Mouse (Mus musculus) heart, embryonic 14.5 days (tissue): ENCODE results near the gene Bsnd. TPM values are rescaled to one million over a fixed set of nuclear protein-coding genes. Genes with fewer than 3 reads are reported as not detected.

ENCODE experiments used
- ATAC-seq: fragments of 200-750 bp; cut with Nextera tagmentation; 2 replicates; pipeline ENCODE4 v1.8.0; 2017; ENCODE audit warnings: low read depth, moderate TSS enrichment; ENCODE audit not compliant: insufficient number of reproducible peaks, insufficient read depth, low FRiP score
- H3K27ac ChIP-seq, 2 experiments: fragments of 200-500 bp in 1 of 2; fragments of 300-500 bp in 1 of 2; sonication (generic) in 1 of 2; replicated peaks in 1 of 2; 2 replicates each; pipeline ENCODE4 v1.5.1; 2012 to 2014; ENCODE audit warnings: low read depth in 2 of 2, low read length in 2 of 2, control low read depth in 1 of 2, mild to moderate bottlenecking in 1 of 2, mixed read lengths in 1 of 2; ENCODE audit not compliant: control insufficient read depth in 1 of 2, insufficient read depth in 1 of 2
- H3K27me3 ChIP-seq: fragments of 300-500 bp; sonication (generic); 2 replicates; pipeline ENCODE4 v1.6.1; 2014; ENCODE audit warnings: mild to moderate bottlenecking, low read length, control low read depth; ENCODE audit not compliant: control insufficient read depth, insufficient read depth
- H3K36me3 ChIP-seq: fragments of 300-500 bp; sonication (generic); 2 replicates; pipeline ENCODE4 v1.6.1; 2014; ENCODE audit warnings: mild to moderate bottlenecking, control low read depth, low read length, mixed read lengths; ENCODE audit not compliant: control insufficient read depth, insufficient read depth
- H3K4me1 ChIP-seq, 2 experiments: fragments of 200-500 bp in 1 of 2; fragments of 300-500 bp in 1 of 2; sonication (generic) in 1 of 2; 2 replicates each; pipeline ENCODE4 v1.6.1; 2012 to 2014; ENCODE audit warnings: low read length in 2 of 2, control low read depth in 1 of 2, mixed read lengths in 1 of 2; ENCODE audit not compliant: control insufficient read depth in 2 of 2, insufficient read depth in 2 of 2
- H3K4me2 ChIP-seq: fragments of 300-500 bp; sonication (generic); 2 replicates; pipeline ENCODE4 v1.6.1; 2014; ENCODE audit warnings: mild to moderate bottlenecking, low read length
- H3K4me3 ChIP-seq, 2 experiments: fragments of 200-500 bp in 1 of 2; fragments of 300-500 bp in 1 of 2; sonication (generic) in 1 of 2; 2 replicates each; pipeline ENCODE4 v1.5.1; 2012 to 2014; ENCODE audit warnings: low read length in 2 of 2, mild to moderate bottlenecking in 2 of 2, control low read depth in 1 of 2, low read depth in 1 of 2, moderate library complexity in 1 of 2; ENCODE audit not compliant: control insufficient read depth in 1 of 2, insufficient read depth in 1 of 2
- H3K9ac ChIP-seq: fragments of 300-500 bp; sonication (generic); 2 replicates; pipeline ENCODE4 v1.6.1; 2014; ENCODE audit warnings: mild to moderate bottlenecking, low read length
- H3K9me3 ChIP-seq: fragments of 300-500 bp; sonication (generic); 2 replicates; pipeline ENCODE4 v1.6.1; 2016; ENCODE audit warnings: low read length, control low read depth; ENCODE audit not compliant: control insufficient read depth
- WGBS: fragments of 180-500 bp; shearing (Covaris S2); extraction: QIAGEN DNeasy Blood & Tissue Kit; methylation state at CpG from one replicate; pipeline ENCODE4 v1.1.7; 2014; 5-methylcytosine and 5-hydroxymethylcytosine counted together
- polyA plus RNA-seq: library from polyadenylated mRNA; unstranded; fragments of >200 nt; fragmentation: Nextera tagmentation; extraction: Ambion mirVana; gene quantifications from 2 replicates; pipeline ENCODE4 v1.2.1, GENCODE M21; 2014

Bsnd gene
- not detected in 2 replicates for polyA plus RNA-seq

DNA sequence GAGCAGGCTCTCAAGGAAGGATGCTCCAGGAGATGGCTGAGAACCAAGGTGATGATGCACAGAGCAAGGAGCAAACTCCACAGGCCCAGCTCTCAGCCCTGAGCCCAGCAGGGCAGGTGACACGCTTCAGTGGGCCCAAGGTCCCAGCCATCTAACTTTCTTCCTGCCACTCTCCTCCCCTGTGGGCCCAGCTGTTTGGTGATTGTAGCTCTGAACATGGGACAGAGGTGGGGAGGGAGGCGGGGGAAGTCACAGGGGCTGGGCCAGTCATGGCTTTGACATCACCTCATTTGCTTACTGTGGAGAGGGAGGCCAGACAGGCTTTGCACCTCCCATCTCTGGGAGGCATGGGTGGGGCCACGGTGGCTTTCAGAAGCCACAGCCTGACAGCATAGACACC lies at the start of gene Bsnd:
Gene Bsnd (minus strand): TSS at position 168 of the 400 bp plus-strand sequence.
- no peak within 1 kb of the TSS for H3K4me3 ChIP-seq
- no peak within 1 kb of the TSS for H3K27ac ChIP-seq
- no peaks in the 10 kb centered on the region for H3K36me3 ChIP-seq
- H3K9ac ChIP-seq, result no peak within 1 kb of the TSS
- no peaks in the 10 kb centered on the region for H3K4me1 ChIP-seq
- ATAC-seq, result no peak
- no peaks in the 10 kb centered on the region for H3K9me3 ChIP-seq
- no peak within 1 kb of the TSS for H3K4me2 ChIP-seq
- H3K27me3 ChIP-seq, result no peaks in the 10 kb centered on the region
- 41% methylated on average over 3 of the region's 3 CpGs for WGBS

DNA sequence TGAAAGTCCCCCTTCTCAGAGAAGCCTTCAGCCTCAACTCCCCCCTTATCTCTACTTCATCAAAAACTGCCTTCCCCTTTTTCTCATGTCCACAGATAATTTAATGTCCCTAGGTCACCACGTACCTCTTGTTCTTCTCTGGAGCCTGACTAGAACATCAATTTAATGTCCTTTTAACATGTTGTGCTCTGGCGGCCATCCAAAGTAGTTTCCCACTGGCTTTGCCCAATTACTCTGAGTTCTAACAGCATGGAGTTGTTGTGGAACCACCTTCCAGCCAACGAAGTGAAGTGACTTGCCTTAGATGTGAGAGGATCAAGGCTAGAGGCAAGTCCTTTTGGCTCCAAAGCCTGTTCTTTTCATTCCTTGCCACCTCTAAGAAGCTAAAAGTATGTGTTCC lies 49.4 kb upstream of the Bsnd start:
- H3K9me3 ChIP-seq, result no peaks in the 10 kb centered on the region
- no peaks in the 10 kb centered on the region for H3K27me3 ChIP-seq
- H3K4me1 ChIP-seq, result peaks cover 4 to 11% of the 10 kb centered on the region in 2 experiments
- no peak overlapping the region for H3K4me2 ChIP-seq
- H3K9ac ChIP-seq, result no peak overlapping the region
- no peaks in the 10 kb centered on the region for H3K36me3 ChIP-seq
- no peak overlapping the region for H3K4me3 ChIP-seq
- 72% methylated on average over 3 of the region's 3 CpGs for WGBS
- ATAC-seq, result no peak
- no peak overlapping the region for H3K27ac ChIP-seq

DNA sequence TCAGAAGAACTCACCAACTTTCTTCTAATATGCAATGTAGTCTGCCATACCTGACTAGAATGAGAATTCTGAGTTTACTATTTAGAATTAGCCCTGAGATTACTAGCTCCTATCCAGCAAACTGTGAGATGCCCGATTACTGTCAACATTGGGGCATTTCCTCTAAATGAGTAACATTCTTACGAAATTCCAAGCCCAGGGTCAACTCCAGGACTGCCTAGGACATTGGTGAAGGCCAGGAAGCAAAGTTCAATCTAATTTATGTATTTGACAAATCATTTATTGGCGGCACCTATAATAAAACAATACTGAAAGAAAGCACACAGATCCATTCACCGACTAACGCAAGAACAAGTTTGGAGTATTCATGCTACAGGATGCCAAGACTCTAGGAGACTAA lies 47.7 kb upstream of the Bsnd start:
- WGBS, result 89% methylated on average over 5 of the region's 5 CpGs
- ATAC-seq, result no peak
- Histone ChIP-seq H3K4me2 (no peak overlapping the region), H3K4me1 (peaks cover 0 to 1% of the 10 kb centered on the region in 2 experiments; a peak in 1 of 4 replicates), H3K27me3 (0 out of 2 replicates have a peak, but pooled peaks cover 5% of the 10 kb centered on the region), H3K9ac (no peak overlapping the region), H3K36me3 (no peaks in the 10 kb centered on the region), H3K27ac (no peak overlapping the region), H3K4me3 (no peak overlapping the region), H3K9me3 (no peaks in the 10 kb centered on the region)

DNA sequence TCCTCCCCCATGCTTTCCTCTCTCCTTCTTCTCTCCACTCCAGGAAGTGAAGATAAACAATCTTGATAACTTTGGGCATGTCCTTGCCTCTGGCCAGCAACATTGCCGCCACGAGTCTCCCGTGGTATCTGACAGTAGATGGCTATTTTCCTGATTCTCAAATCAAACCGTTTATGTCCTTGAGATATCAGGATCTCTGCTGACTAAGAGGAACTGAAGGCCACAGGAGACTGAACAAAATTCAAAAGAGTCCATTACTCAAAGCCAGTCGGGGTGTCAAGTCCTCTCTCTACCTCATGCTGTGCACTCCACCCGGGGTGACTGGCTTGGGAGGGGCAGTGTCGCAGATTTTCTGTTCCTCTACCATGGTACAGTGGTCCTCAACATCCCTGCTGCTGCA lies 42.2 kb upstream of the Bsnd start:
- H3K9me3 ChIP-seq, result no peaks in the 10 kb centered on the region
- H3K4me3 ChIP-seq, result no peak overlapping the region
- H3K4me2 ChIP-seq, result no peak overlapping the region
- ATAC-seq, result no peak
- no peak overlapping the region for H3K27ac ChIP-seq
- H3K36me3 ChIP-seq, result no peaks in the 10 kb centered on the region
- WGBS, result 33% methylated on average over 7 of the region's 7 CpGs
- peaks cover 2 to 4% of the 10 kb centered on the region in 2 experiments; a peak in 1 of 4 replicates for H3K4me1 ChIP-seq
- 0 out of 2 replicates have a peak, but pooled peaks cover 5% of the 10 kb centered on the region for H3K27me3 ChIP-seq
- H3K9ac ChIP-seq, result no peak overlapping the region

DNA sequence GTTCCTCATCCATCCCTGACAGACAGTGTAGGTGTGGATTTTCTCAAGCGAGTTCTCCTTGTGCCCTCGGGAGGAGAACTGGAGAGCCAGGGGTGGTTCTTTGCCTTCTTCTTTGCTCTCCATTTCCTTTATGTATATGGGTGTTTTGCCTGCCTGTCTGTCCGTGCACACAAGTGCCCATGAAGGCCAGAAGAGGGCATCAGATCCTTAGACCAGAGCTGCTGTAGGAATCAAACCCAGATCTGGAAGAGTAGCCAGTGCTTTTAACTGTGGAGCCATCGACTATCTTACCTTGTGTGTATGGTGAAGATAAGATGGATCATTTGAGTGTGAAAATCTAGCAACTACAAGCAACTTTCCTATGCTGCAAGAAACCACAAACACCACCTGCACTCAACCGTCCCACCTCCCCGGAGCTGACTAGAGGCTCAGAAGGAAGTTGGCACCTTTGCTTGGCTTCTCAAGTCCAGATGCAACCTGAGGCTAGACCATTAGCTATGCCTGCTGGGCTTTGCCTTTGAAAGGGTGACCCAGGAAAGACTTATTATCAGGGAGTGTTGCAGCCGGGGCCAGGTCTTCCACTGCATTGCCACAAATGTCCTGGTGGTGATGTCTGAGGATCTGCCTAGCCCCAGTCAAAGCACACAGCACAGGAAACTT lies 41.5 kb upstream of the Bsnd start:
- 42% methylated on average over 7 of the region's 7 CpGs for WGBS
- Histone ChIP-seq H3K4me2 (no peak overlapping the region), H3K4me3 (no peak overlapping the region), H3K27me3 (0 out of 2 replicates have a peak, but pooled peaks cover 5% of the 10 kb centered on the region), H3K36me3 (no peaks in the 10 kb centered on the region), H3K9me3 (no peaks in the 10 kb centered on the region), H3K27ac (no peak overlapping the region), H3K4me1 (peaks cover 2 to 4% of the 10 kb centered on the region in 2 experiments; a peak in 1 of 4 replicates), H3K9ac (no peak overlapping the region)
- no peak for ATAC-seq

DNA sequence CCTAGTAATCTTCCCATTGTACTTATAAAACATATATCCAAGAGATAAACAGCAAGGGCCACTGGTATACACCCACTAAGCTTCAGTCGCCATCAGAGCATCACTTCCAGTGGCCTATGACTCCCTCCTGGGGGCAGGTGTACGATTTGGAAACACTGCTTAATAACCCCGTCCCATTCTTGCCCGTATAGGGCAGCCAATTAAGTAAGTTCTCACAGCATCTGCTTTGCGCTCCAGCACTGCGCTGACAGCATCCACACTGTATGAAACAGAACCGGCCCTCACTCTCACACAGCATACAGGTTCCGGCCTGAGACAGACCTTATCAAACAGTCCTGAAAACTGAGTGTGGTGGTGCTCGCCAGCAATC lies 38.0 kb upstream of the Bsnd start:
- H3K9ac ChIP-seq, result no peak overlapping the region

DNA sequence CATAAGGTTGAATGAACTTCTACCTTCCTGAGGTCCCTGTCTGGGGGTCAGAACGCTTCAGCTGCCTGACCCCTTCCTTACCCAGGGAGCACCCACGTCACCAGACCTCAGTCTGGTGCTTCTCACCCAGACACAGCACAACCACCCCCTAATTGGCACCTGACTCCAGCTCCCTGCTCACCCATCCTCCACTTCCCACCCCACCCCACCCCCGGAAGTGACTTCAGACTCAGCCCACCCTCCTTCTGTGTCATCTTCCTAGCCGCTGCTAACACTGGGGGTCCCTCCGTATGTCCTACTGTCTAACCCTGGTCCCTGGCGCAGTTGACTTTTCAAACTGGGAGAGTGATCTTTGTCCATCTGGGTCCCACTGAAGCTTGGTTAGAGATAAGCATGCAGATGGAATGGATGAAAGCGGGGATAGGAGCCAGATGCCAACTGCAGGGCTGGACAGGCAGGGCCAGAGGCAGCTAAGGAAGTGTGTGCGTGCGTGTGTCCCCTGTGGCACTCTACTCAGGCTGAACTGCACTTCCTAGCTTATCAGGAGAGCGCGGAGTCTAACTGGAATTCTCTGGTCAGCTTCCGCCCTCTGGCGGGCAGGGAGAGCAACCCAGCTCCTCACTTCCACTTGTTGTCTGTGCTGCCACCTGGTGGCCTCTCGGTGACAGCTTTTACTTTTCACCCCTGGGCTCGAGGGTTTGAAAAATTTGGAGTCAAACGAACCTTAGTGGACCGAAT lies 37.5 kb upstream of the Bsnd start:
- peaks cover 4 to 7% of the 10 kb centered on the region in 2 experiments; a peak in 2 of 4 replicates for H3K4me1 ChIP-seq
- H3K36me3 ChIP-seq, result no peaks in the 10 kb centered on the region
- peak overlapping the region; percentile 64 for H3K9ac ChIP-seq
- 0 out of 4 replicates have a peak overlapping the region, but pooled peaks of 1 of the 2 experiments have one; percentile 2 for H3K4me3 ChIP-seq
- no peak overlapping the region for H3K27ac ChIP-seq
- no peaks in the 10 kb centered on the region for H3K27me3 ChIP-seq
- WGBS, result 16% methylated on average over 17 of the region's 17 CpGs
- ATAC-seq, result peak; percentile 87
- no peaks in the 10 kb centered on the region for H3K9me3 ChIP-seq
- H3K4me2 ChIP-seq, result peak overlapping the region; percentile 60

More for the DNA sequence above, 38.0 kb upstream of the Bsnd start:
- Histone ChIP-seq H3K36me3 (no peaks in the 10 kb centered on the region), H3K4me2 (no peak overlapping the region), H3K27me3 (0 out of 2 replicates have a peak, but pooled peaks cover 4% of the 10 kb centered on the region), H3K9me3 (no peaks in the 10 kb centered on the region), H3K4me3 (no peak overlapping the region), H3K4me1 (peaks cover 4 to 7% of the 10 kb centered on the region in 2 experiments; a peak in 2 of 4 replicates), H3K27ac (no peak overlapping the region)
- WGBS, result 58% methylated on average over 9 of the region's 9 CpGs
- no peak for ATAC-seq
